9 mouse cellular contexts compared by ENCODE assay signal in the genomic region with DNA sequence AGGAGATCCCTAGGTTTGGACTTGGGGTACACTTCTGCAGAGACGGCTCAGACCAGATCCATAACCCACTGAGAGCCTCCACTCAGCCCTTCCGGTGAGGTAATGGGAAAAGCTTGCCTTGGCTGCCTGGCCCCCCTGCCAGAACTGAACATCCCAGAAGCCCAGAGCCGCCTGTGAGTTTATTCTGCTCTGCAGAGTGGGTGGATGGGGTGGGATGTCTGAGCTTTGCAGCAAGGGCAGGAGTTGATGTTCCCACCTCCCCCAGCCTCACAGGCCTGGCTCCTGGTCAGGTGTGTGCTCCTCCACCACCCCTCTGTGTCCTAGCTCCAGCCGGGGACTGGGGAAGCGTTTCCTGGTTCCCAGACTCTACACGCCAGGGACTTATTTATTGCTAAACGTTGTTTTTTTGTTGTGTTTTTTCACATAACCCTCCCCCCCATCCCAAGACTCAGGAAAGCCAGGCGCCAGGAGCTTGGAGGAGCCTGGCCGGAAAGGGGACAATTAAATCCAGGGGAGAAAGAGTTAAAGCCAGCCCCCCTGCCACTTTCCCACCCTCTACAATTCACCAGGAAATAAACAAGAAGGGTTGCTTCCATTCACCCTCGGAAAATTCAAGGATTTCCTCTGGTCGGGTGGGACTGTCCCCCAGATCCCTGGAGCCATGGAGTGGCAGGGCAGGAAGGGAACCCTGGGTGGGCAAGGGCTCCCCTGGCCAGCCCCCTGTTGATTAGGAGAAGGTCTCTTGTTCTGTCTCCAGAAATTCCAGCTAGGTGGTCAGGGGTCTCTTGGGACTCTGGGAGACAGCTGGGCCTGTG. TPM values are rescaled to one million over a fixed set of nuclear protein-coding genes. Genes with fewer than 3 reads are reported as not detected.
DNase-seq lines count a peak whose midpoint lies in the region; ATAC-seq lines count a peak whose summit lies in the region.
"Had no signal": no experiment of that assay in that cellular context is flagged by ENCODE, and none has a peak within 500 bp of the region (broad histone marks: within the 10 kb centered on the region; RNA-seq: fewer than 3 reads in every experiment).

No protein-coding gene starts in this region.

- H3K9ac ChIP-seq in lung, embryonic 16.5 days (ENCODE audit: low read length) = no peak overlapping the region
- H3K9ac ChIP-seq in heart, embryonic 13.5 days = no peak overlapping the region
- no peak overlapping the region for H3K9ac ChIP-seq in stomach, embryonic 15.5 days

- WGBS in lung, embryonic 16.5 days = 42% methylated on average over 11 of the region's 11 CpGs
- 53% methylated on average over 11 of the region's 11 CpGs for WGBS in heart, embryonic 13.5 days
- WGBS in stomach, embryonic 15.5 days = 47% methylated on average over 11 of the region's 11 CpGs

- H3K4me2 ChIP-seq in lung, embryonic 16.5 days (ENCODE audit: low read depth, low read length) = no peak overlapping the region
- no peak overlapping the region for H3K4me2 ChIP-seq in heart, embryonic 13.5 days
- no peak overlapping the region for H3K4me2 ChIP-seq in stomach, embryonic 15.5 days

- no peaks in the 10 kb centered on the region for H3K36me3 ChIP-seq in lung, embryonic 16.5 days (ENCODE audit: control insufficient read depth, insufficient read depth, low read length)
- H3K36me3 ChIP-seq in heart, embryonic 13.5 days = no peaks in the 10 kb centered on the region
- H3K36me3 ChIP-seq in stomach, embryonic 15.5 days = no peaks in the 10 kb centered on the region
- H3K36me3 ChIP-seq: G1E had no signal

- ATAC-seq in lung, embryonic 16.5 days (ENCODE audit: low read depth) = peak; percentile 36
- no peak for ATAC-seq in heart, embryonic 13.5 days (ENCODE audit: extremely low read depth, insufficient number of reproducible peaks, low FRiP score, low TSS enrichment)
- no peak for ATAC-seq in stomach, embryonic 15.5 days (ENCODE audit: insufficient read depth, low FRiP score, low read depth)

- DNase-seq in lung, postnatal 14 days = no peak
- peak; percentile 44 for DNase-seq in kidney, postnatal 10 days
- DNase-seq in urinary bladder, postnatal 10 days (ENCODE audit: low spot score) = no peak
- DNase-seq in left cerebral cortex, adult 11 months (ENCODE audit: low spot score) = no peak

- peaks cover 27% of the 10 kb centered on the region for H3K4me1 ChIP-seq in lung, embryonic 16.5 days (replicated peaks; ENCODE audit: control insufficient read depth, insufficient read depth, low read length)
- peaks cover 31% of the 10 kb centered on the region for H3K4me1 ChIP-seq in heart, embryonic 13.5 days
- H3K4me1 ChIP-seq in stomach, embryonic 15.5 days = peaks cover 24% of the 10 kb centered on the region

- peak overlapping the region; percentile 90 for H3K27ac ChIP-seq in lung, embryonic 16.5 days (ENCODE audit: low read length)
- H3K27ac ChIP-seq in heart, embryonic 13.5 days (replicated peaks) = peak overlapping the region; percentile 65
- peak overlapping the region; percentile 80 for H3K27ac ChIP-seq in stomach, embryonic 15.5 days

- H3K9me3 ChIP-seq in lung, embryonic 16.5 days (ENCODE audit: control insufficient read depth, low read length) = no peaks in the 10 kb centered on the region
- no peaks in the 10 kb centered on the region for H3K9me3 ChIP-seq in heart, embryonic 13.5 days
- H3K9me3 ChIP-seq in stomach, embryonic 15.5 days = no peaks in the 10 kb centered on the region
- H3K9me3 ChIP-seq: G1E had no signal

- no peaks in the 10 kb centered on the region for H3K27me3 ChIP-seq in lung, embryonic 16.5 days (ENCODE audit: control insufficient read depth, insufficient read depth, low read depth, low read length)
- H3K27me3 ChIP-seq in heart, embryonic 13.5 days (replicated peaks) = no peaks in the 10 kb centered on the region
- H3K27me3 ChIP-seq in stomach, embryonic 15.5 days (replicated peaks) = no peaks in the 10 kb centered on the region

- H3K4me3 ChIP-seq in lung, embryonic 16.5 days (ENCODE audit: low read length) = no peak overlapping the region
- no peak overlapping the region for H3K4me3 ChIP-seq in heart, embryonic 13.5 days
- H3K4me3 ChIP-seq in stomach, embryonic 15.5 days (replicated peaks) = no peak overlapping the region
- H3K4me3 ChIP-seq: erythroblast, embryonic 14.5 days had no signal

RNA-seq across cellular contexts. Expression of a gene that starts 10.2 kb away (rescaled TPM):
- 20.5 and 22.0 TPM in 2 replicates for polyA plus RNA-seq in lung, embryonic 16.5 days (2015; fragmentation: Nextera tagmentation; extraction: Ambion mirVana)
- polyA plus RNA-seq in heart, embryonic 13.5 days (2015; fragmentation: Nextera tagmentation; extraction: Ambion mirVana) = 11.4 and 12.1 TPM in 2 replicates
- 16.1 and 17.9 TPM in 2 replicates for polyA plus RNA-seq in stomach, embryonic 15.5 days (2015; fragmentation: Nextera tagmentation; extraction: Ambion mirVana)

RNA-seq across cellular contexts. Expression of a gene that starts 53.2 kb away (rescaled TPM):
- polyA plus RNA-seq in lung, embryonic 16.5 days (2015; fragmentation: Nextera tagmentation; extraction: Ambion mirVana) = 371 and 375 TPM in 2 replicates
- 170 and 185 TPM in 2 replicates for polyA plus RNA-seq in heart, embryonic 13.5 days (2015; fragmentation: Nextera tagmentation; extraction: Ambion mirVana)
- 121 and 128 TPM in 2 replicates for polyA plus RNA-seq in stomach, embryonic 15.5 days (2015; fragmentation: Nextera tagmentation; extraction: Ambion mirVana)

RNA-seq across cellular contexts. Expression of a gene that starts 59.8 kb away (rescaled TPM):
- polyA plus RNA-seq in lung, embryonic 16.5 days (2015; fragmentation: Nextera tagmentation; extraction: Ambion mirVana) = not detected in 2 replicates
- not detected in 2 replicates for polyA plus RNA-seq in heart, embryonic 13.5 days (2015; fragmentation: Nextera tagmentation; extraction: Ambion mirVana)
- polyA plus RNA-seq in stomach, embryonic 15.5 days (2015; fragmentation: Nextera tagmentation; extraction: Ambion mirVana) = not detected in 2 replicates
- polyA plus RNA-seq: erythroblast, embryonic 14.5 days; G1E had no signal
